Mouse (Mus musculus) lung, embryonic 16.5 days (tissue): Measurements from ENCODE around the gene Il15. TPM values are rescaled to one million over a fixed set of nuclear protein-coding genes. Genes with fewer than 3 reads are reported as not detected.

Experiments used
- ATAC-seq: fragments of 200-750 bp; cut with Nextera tagmentation; 2 replicates; pipeline ENCODE4 v1.8.0; 2017; ENCODE audit warnings: low read depth, mild to moderate bottlenecking, moderate library complexity
- H3K27ac ChIP-seq: fragments of 300-500 bp; sonication (generic); 2 replicates; pipeline ENCODE4 v1.5.1; 2014; ENCODE audit warnings: mild to moderate bottlenecking, control low read depth, low read length
- H3K27me3 ChIP-seq: fragments of 300-500 bp; sonication (generic); 2 replicates; pipeline ENCODE4 v1.6.1; 2014; ENCODE audit warnings: low read depth, low read length, mixed read lengths; ENCODE audit not compliant: control insufficient read depth, insufficient read depth
- H3K36me3 ChIP-seq: fragments of 300-500 bp; sonication (generic); 2 replicates; pipeline ENCODE4 v1.6.1; 2014; ENCODE audit warnings: low read length; ENCODE audit not compliant: control insufficient read depth, insufficient read depth
- H3K4me1 ChIP-seq: fragments of 300-500 bp; sonication (generic); replicated peaks from 2 replicates; pipeline ENCODE4 v1.6.1; 2014; ENCODE audit warnings: low read length, mixed read lengths; ENCODE audit not compliant: control insufficient read depth, insufficient read depth
- H3K4me2 ChIP-seq: fragments of 300-500 bp; sonication (generic); 2 replicates; pipeline ENCODE4 v1.6.1; 2014; ENCODE audit warnings: low read depth, low read length, control low read depth
- H3K4me3 ChIP-seq: fragments of 300-500 bp; sonication (generic); 2 replicates; pipeline ENCODE4 v1.5.1; 2014; ENCODE audit warnings: mild to moderate bottlenecking, low read length, control low read depth
- H3K9ac ChIP-seq: fragments of 300-500 bp; sonication (generic); 2 replicates; pipeline ENCODE4 v1.6.1; 2014; ENCODE audit warnings: low read length, control low read depth
- H3K9me3 ChIP-seq: fragments of 300-500 bp; sonication (generic); 2 replicates; pipeline ENCODE4 v1.6.1; 2016; ENCODE audit warnings: low read length; ENCODE audit not compliant: control insufficient read depth
- WGBS: fragments of 180-500 bp; shearing (Covaris S2); extraction: QIAGEN DNeasy Blood & Tissue Kit; methylation state at CpG from one replicate; pipeline ENCODE4 v1.1.7; 2014; 5-methylcytosine and 5-hydroxymethylcytosine counted together
- polyA plus RNA-seq: library from polyadenylated mRNA; unstranded; fragments of >200 nt; fragmentation: Nextera tagmentation; extraction: Ambion mirVana; gene quantifications from 2 replicates; pipeline ENCODE4 v1.2.1, GENCODE M21; 2015

The Il15 gene
- polyA plus RNA-seq, 1 experiment from 2014 or later, result 9.9 TPM

- WGBS, result 40% methylated on average over 2 of the region's 2 CpGs
Measured at GRCm38 (mm10) chr8:82382316-82382715, 20.7 kb downstream of the Il15 start.

DNA sequence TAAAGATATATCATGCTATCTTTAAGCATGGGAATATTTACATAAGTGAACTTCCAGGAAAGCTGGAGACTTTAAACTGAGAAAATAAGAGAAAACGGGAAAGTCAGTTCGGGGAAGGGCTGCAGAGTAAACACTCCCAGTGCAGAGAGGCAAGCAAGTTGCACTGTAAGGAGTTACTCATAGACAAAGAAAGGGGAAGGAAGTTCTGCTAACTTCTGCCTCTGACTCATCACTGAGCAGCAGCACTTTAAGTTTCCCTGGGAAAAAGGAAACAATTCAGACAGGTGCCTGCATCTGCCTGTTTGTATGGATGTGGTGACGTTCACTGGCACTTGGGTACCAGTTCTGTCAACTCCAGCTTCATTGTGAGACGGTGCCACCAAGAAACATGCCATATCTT lies 28.6 kb downstream of the Il15 start:
- 37% methylated on average over 4 of the region's 4 CpGs for WGBS

More at GRCm38 (mm10) chr8:82382316-82382715, 20.7 kb downstream of the Il15 start:
- H3K9ac ChIP-seq, result no peak overlapping the region
- H3K36me3 ChIP-seq, result no peaks in the 10 kb centered on the region
- H3K27ac ChIP-seq, result no peak overlapping the region
- no peak for ATAC-seq
- no peaks in the 10 kb centered on the region for H3K9me3 ChIP-seq
- H3K27me3 ChIP-seq, result no peaks in the 10 kb centered on the region
- H3K4me2 ChIP-seq, result no peak overlapping the region
- no peaks in the 10 kb centered on the region for H3K4me1 ChIP-seq
- H3K4me3 ChIP-seq, result no peak overlapping the region

GRCm38 (mm10) chr8:82372846-82373245 lies 30.2 kb downstream of the Il15 start:
- no peak overlapping the region for H3K9ac ChIP-seq
- H3K36me3 ChIP-seq, result no peaks in the 10 kb centered on the region

More for the DNA sequence above, 28.6 kb downstream of the Il15 start:
- Histone ChIP-seq H3K36me3 (no peaks in the 10 kb centered on the region), H3K9ac (no peak overlapping the region), H3K27ac (no peak overlapping the region), H3K9me3 (no peaks in the 10 kb centered on the region), H3K4me3 (no peak overlapping the region), H3K27me3 (no peaks in the 10 kb centered on the region), H3K4me2 (no peak overlapping the region), H3K4me1 (no peaks in the 10 kb centered on the region; the same call in 1 of the 2 replicates)
- ATAC-seq, result no peak

DNA sequence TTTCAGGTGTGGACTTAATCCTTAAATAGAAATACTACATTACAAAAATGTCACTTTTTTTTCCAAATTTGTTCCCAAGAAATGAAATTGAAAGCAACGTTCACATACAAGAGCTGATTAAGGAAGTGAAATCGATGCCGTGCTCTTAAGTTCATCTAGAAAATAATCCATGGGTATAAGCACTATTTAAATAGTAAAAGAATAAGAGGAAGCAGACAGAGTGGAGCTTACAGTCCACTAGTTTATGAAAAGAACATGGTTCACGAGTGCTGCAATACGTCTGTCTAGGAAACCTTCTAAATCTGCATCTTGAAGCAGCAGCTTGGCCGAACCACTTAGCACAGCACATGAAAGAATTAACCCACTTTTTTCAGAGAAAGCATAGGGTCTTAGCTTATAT lies 32.4 kb downstream of the Il15 start:
- Histone ChIP-seq H3K9ac (no peak overlapping the region), H3K36me3 (no peaks in the 10 kb centered on the region), H3K4me2 (no peak overlapping the region), H3K4me3 (no peak overlapping the region), H3K9me3 (no peaks in the 10 kb centered on the region), H3K27me3 (no peaks in the 10 kb centered on the region), H3K27ac (no peak overlapping the region), H3K4me1 (no peaks in the 10 kb centered on the region; the same call in 1 of the 2 replicates)
- WGBS, result 69% methylated on average over 6 of the region's 6 CpGs
- ATAC-seq, result no peak

More at GRCm38 (mm10) chr8:82372846-82373245, 30.2 kb downstream of the Il15 start:
- WGBS, result 74% methylated on average over 6 of the region's 6 CpGs
- ATAC-seq, result no peak
- Histone ChIP-seq H3K4me1 (no peaks in the 10 kb centered on the region; the same call in 1 of the 2 replicates), H3K9me3 (no peaks in the 10 kb centered on the region), H3K27ac (no peak overlapping the region), H3K4me3 (no peak overlapping the region), H3K4me2 (no peak overlapping the region), H3K27me3 (no peaks in the 10 kb centered on the region)

- no peak overlapping the region for H3K27ac ChIP-seq
- no peak for ATAC-seq
- WGBS, result 81% methylated on average over 1 of the region's 1 CpGs
Measured at GRCm38 (mm10) chr8:82361061-82361460, 42.0 kb downstream of the Il15 start.

DNA sequence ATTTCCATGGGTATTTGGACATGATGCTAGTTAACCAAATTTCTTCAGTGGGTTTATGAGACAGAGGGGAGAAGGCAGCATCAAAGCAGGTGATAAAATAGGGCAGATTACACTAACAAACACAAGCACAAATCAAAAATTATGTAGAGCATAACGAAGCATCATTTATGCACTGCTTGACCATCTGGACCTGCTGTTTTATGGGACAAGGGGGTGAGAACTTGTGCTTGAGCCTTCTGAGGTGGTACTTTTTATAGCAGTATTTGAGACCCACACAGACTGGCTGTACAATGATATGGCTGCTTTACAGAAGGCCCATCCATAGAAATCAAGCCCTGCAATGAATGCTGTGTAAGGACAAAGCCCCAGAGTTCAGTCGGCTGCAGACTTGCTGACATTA lies 46.9 kb downstream of the Il15 start:
- WGBS, result 71% methylated on average over 2 of the region's 2 CpGs
- Histone ChIP-seq H3K27me3 (no peaks in the 10 kb centered on the region), H3K9me3 (no peaks in the 10 kb centered on the region), H3K4me2 (no peak overlapping the region), H3K4me1 (no peaks in the 10 kb centered on the region), H3K27ac (no peak overlapping the region), H3K9ac (no peak overlapping the region), H3K4me3 (no peak overlapping the region), H3K36me3 (no peaks in the 10 kb centered on the region)
- no peak for ATAC-seq

More at GRCm38 (mm10) chr8:82361061-82361460, 42.0 kb downstream of the Il15 start:
- Histone ChIP-seq H3K27me3 (no peaks in the 10 kb centered on the region), H3K36me3 (no peaks in the 10 kb centered on the region), H3K4me2 (no peak overlapping the region), H3K9me3 (no peaks in the 10 kb centered on the region), H3K4me3 (no peak overlapping the region), H3K9ac (no peak overlapping the region), H3K4me1 (no peaks in the 10 kb centered on the region)

GRCm38 (mm10) chr8:82351268-82351943 lies 51.6 kb downstream of the Il15 start:
- H3K9me3 ChIP-seq, result no peaks in the 10 kb centered on the region
- H3K36me3 ChIP-seq, result no peaks in the 10 kb centered on the region
- no peaks in the 10 kb centered on the region; the same call in 1 of the 2 replicates for H3K4me1 ChIP-seq
- no peak overlapping the region for H3K4me3 ChIP-seq
- no peak overlapping the region for H3K4me2 ChIP-seq
- no peaks in the 10 kb centered on the region for H3K27me3 ChIP-seq
- no peak overlapping the region for H3K9ac ChIP-seq
- 42% methylated on average over 1 of the region's 1 CpGs for WGBS
- H3K27ac ChIP-seq, result no peak overlapping the region
- ATAC-seq, result no peak

DNA sequence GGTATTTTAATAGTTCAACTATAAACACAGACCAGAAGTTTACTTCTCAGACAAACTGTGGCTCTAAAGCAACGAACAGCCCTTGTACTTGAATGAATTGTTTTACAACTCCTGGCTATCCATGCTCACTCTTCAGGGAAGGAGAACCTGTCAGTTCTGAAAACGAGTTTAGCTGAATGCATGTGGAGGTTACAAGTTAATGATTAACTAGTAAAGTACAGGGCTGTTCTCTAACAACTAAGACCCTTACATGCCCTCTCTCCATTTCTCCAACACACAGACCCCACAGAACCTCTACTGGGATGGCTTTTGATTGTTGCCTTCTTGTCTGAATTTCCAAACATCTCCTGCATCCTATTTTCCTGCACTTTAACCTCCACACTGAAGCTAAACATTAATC lies 53.7 kb downstream of the Il15 start:
- H3K27me3 ChIP-seq, result no peaks in the 10 kb centered on the region
- H3K4me1 ChIP-seq, result no peaks in the 10 kb centered on the region; the same call in 1 of the 2 replicates
- no peak for ATAC-seq
- 17% methylated on average over 2 of the region's 2 CpGs for WGBS
- no peak overlapping the region for H3K4me2 ChIP-seq
- peak overlapping the region; percentile 46; the same call in 1 of the 2 replicates for H3K27ac ChIP-seq
- no peaks in the 10 kb centered on the region for H3K36me3 ChIP-seq
- H3K9me3 ChIP-seq, result no peaks in the 10 kb centered on the region
- H3K9ac ChIP-seq, result no peak overlapping the region
- H3K4me3 ChIP-seq, result no peak overlapping the region

DNA sequence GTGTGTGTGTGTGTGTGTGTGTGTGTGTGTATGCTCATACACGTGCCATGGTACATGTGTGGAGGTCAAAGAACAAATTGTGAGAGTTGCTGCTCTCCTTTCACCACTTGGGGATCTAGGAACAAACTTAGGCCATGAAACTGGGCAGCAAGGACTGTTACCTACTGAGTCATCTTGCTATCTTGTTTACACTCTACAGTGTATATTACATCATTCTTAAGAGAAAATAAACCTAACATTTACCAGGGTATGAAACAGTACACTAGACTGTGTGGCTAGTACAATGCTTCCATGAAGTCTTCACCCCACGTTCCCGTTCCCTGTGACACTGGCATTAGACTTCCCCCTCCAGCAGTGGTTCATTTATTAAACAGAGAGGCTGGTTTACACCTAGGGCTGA lies 56.5 kb downstream of the Il15 start:
- Histone ChIP-seq H3K4me1 (no peaks in the 10 kb centered on the region; the same call in 1 of the 2 replicates), H3K27me3 (no peaks in the 10 kb centered on the region), H3K4me2 (no peak overlapping the region), H3K9ac (no peak overlapping the region), H3K27ac (peak overlapping the region; percentile 80), H3K4me3 (no peak overlapping the region), H3K9me3 (no peaks in the 10 kb centered on the region), H3K36me3 (no peaks in the 10 kb centered on the region)
- 62% methylated on average over 3 of the region's 3 CpGs for WGBS
- 0 out of 2 replicates have a peak, but pooled peaks have one; percentile 15 for ATAC-seq
